Mouse (Mus musculus) heart, adult 2 months (tissue): ENCODE measurements around the gene Krt79. TPM values are rescaled to one million over a fixed set of nuclear protein-coding genes. Genes with fewer than 3 reads are reported as not detected.

Experiments used
- DNase-seq, 2 experiments: peaks; one replicate each; pipeline ENCODE4 v3.0.0; 2021
- H3K27ac ChIP-seq: fragments of 200-600 bp; 2 replicates; pipeline ENCODE4 v1.8.1; 2022
- H3K27me3 ChIP-seq: fragments of 200-500 bp; 2 replicates; pipeline ENCODE4 v1.6.1; 2012; ENCODE audit warnings: mild to moderate bottlenecking, low read length, inconsistent platforms, mixed read lengths; ENCODE audit not compliant: control insufficient read depth, insufficient read depth
- H3K36me3 ChIP-seq: fragments of 200-500 bp; 2 replicates; pipeline ENCODE4 v1.6.1; 2012; ENCODE audit warnings: low read length, inconsistent platforms; ENCODE audit not compliant: control insufficient read depth, insufficient read depth
- H3K4me1 ChIP-seq: fragments of 200-500 bp; 2 replicates; pipeline ENCODE4 v1.6.1; 2011; ENCODE audit warnings: low read length; ENCODE audit not compliant: control insufficient read depth, insufficient read depth
- H3K4me3 ChIP-seq: fragments of 200-600 bp; 2 replicates; pipeline ENCODE4 v1.8.1; 2022
- H3K79me2 ChIP-seq: fragments of 200-500 bp; replicated peaks from 2 replicates; pipeline ENCODE4 v1.6.1; 2012; ENCODE audit warnings: mild to moderate bottlenecking, inconsistent platforms, low read length, moderate library complexity, mixed read lengths; ENCODE audit not compliant: control insufficient read depth, insufficient read depth
- H3K9ac ChIP-seq: fragments of 200-500 bp; 2 replicates; pipeline ENCODE4 v1.6.1; 2012; ENCODE audit warnings: low read depth, mild to moderate bottlenecking, control low read depth, inconsistent platforms, low read length, mixed read lengths
- CTCF ChIP-seq: fragments of 200-600 bp; IDR thresholded peaks from 2 replicates; pipeline ENCODE4 v1.8.1; 2022; ENCODE audit warnings: antibody characterized with exemption, mild to moderate bottlenecking, moderate library complexity
- EP300 ChIP-seq: fragments of 200-500 bp; IDR thresholded peaks from 2 replicates; pipeline ENCODE4 v1.6.1; 2011; ENCODE audit warnings: low read depth, low read length, control low read depth; ENCODE audit not compliant: insufficient read depth
- POLR2A ChIP-seq: fragments of 200-500 bp; IDR thresholded peaks from 2 replicates; pipeline ENCODE4 v1.6.1; 2011; ENCODE audit warnings: mild to moderate bottlenecking, low read depth, low read length, control low read depth; ENCODE audit not compliant: insufficient read depth
- WGBS: fragments of 180-500 bp; shearing (Covaris S2); methylation state at CpG from one replicate; pipeline ENCODE4 v1.1.7; 2018; 5-methylcytosine and 5-hydroxymethylcytosine counted together
- intact Hi-C: fragments of 180-260 bp; cut with DNase I; formaldehyde crosslinking; loops from one replicate; pipeline ENCODE4 v1.15.1; 2025
- long read RNA-seq: library from polyadenylated mRNA; stranded (forward); transcript quantifications from one replicate; pipeline ENCODE4 v2.0.0, GENCODE M21; 2021
- polyA plus RNA-seq: library from polyadenylated mRNA; depleted of rRNA; stranded (reverse); fragments of >200 nt; gene quantifications from 2 replicates; pipeline ENCODE4 v1.2.3, GENCODE M21; 2012; rRNA removed
- total RNA-seq, 2 experiments: library from RNA; stranded (reverse); gene quantifications; 2 replicates each; pipeline ENCODE4 v1.2.3; 2021

The Krt79 gene
- total RNA-seq (under 1 TPM in 1 of 2 experiments, not detected in 1; 0.27 TPM), polyA plus RNA-seq (1.5 and 2.3 TPM in 2 replicates)
- long read RNA-seq, partial matches to known transcripts: 1 of 1 reads
- long read RNA-seq, other reads (novel, unspliced or antisense): 0 of 1 reads

GRCm38 (mm10) chr15:101940274-101940829, at the start of gene Krt79:
Gene Krt79, minus strand, starts transcription at chr15:101940324.
- no peak within 1 kb of the TSS for H3K27ac ChIP-seq
- no peaks in the 10 kb centered on the region for H3K36me3 ChIP-seq
- H3K9ac ChIP-seq: no peak within 1 kb of the TSS
- intact Hi-C loops: no loop called here
- H3K27me3 ChIP-seq: no peaks in the 10 kb centered on the region
- no peaks in the 10 kb centered on the region for H3K4me1 ChIP-seq
- no peak within 1 kb of the TSS for H3K4me3 ChIP-seq
- WGBS: 74% methylated on average over 5 of the region's 6 CpGs
- no peak for DNase-seq
- H3K79me2 ChIP-seq: no peaks in the 10 kb centered on the region
- TF ChIP-seq CTCF (no peak), POLR2A (no peak)

DNA sequence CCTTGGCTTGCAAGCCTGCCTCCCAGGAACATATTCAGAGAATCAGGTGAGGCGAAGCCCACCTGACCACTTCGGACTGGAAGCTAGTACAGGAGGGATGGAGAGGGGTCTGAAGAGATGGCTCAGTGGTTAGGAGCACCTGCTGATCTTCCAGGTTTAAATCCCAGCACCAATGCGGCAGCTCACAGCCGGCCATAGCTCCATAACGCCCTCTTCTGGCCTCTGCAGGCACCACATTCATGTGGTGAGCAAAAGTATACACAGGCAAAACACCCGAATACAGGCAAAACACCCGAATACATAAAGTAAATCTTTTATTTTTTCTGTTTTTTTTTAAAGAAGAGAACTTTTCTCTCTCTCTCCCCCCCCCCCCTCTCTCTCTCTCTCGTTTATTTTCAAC, 48.6 kb upstream of the Krt79 start:
- no peak for DNase-seq
- no peak for TF ChIP-seq POLR2A
- TF ChIP-seq EP300: no peak
- WGBS: 70% methylated on average over 8 of the region's 8 CpGs
- H3K36me3 ChIP-seq: no peaks in the 10 kb centered on the region
- H3K9ac ChIP-seq: no peak overlapping the region
- peaks cover 1% of the 10 kb centered on the region; the same call in 1 of the 2 replicates for H3K4me1 ChIP-seq
- no peak overlapping the region for H3K4me3 ChIP-seq
- no peaks in the 10 kb centered on the region for H3K27me3 ChIP-seq
- H3K27ac ChIP-seq: no peak overlapping the region
- intact Hi-C loops: loop anchor here (1.0 to 10.0 kb wide), 3 partner anchors 77 to 236 kb away; no protein-coding TSS in a partner anchor
- no peaks in the 10 kb centered on the region for H3K79me2 ChIP-seq

GRCm38 (mm10) chr15:101988119-101988518, 48.0 kb upstream of the Krt79 start:
- H3K79me2 ChIP-seq: no peaks in the 10 kb centered on the region
- H3K27ac ChIP-seq: no peak overlapping the region
- no peaks in the 10 kb centered on the region for H3K36me3 ChIP-seq
- peak; percentile 95 for TF ChIP-seq CTCF
- peak; percentile 84; the same call in 1 of the 2 replicates for TF ChIP-seq EP300
- TF ChIP-seq POLR2A: no peak
- no peaks in the 10 kb centered on the region for H3K27me3 ChIP-seq
- intact Hi-C loops: loop anchor here (1.0 to 10.0 kb wide), 3 partner anchors 77 to 237 kb away; no protein-coding TSS in a partner anchor
- under 1% methylated on average over 10 of the region's 10 CpGs for WGBS
- H3K4me1 ChIP-seq: peaks cover 3% of the 10 kb centered on the region; the same call in 1 of the 2 replicates
- peak; percentile 78 to 89 for DNase-seq
- H3K4me3 ChIP-seq: no peak overlapping the region
- H3K9ac ChIP-seq: no peak overlapping the region

GRCm38 (mm10) chr15:101984746-101985145, 44.6 kb upstream of the Krt79 start:
- H3K4me1 ChIP-seq: peaks cover 3% of the 10 kb centered on the region; the same call in 1 of the 2 replicates
- no peak overlapping the region for H3K9ac ChIP-seq
- 11% methylated on average over 6 of the region's 6 CpGs for WGBS

GRCm38 (mm10) chr15:101983949-101984601, 44.0 kb upstream of the Krt79 start:
- Histone ChIP-seq H3K4me3 (peak overlapping the region; percentile 28; the same call in 1 of the 2 replicates), H3K36me3 (no peaks in the 10 kb centered on the region), H3K27me3 (no peaks in the 10 kb centered on the region), H3K27ac (peak overlapping the region; percentile 80), H3K4me1 (peaks cover 3% of the 10 kb centered on the region; the same call in 1 of the 2 replicates), H3K79me2 (no peaks in the 10 kb centered on the region), H3K9ac (peak overlapping the region; percentile 11; the same call in 1 of the 2 replicates)
- 3% methylated on average over 15 of the region's 15 CpGs for WGBS
- DNase-seq: peak; percentile 88 to 92
- TF ChIP-seq EP300 (peak; percentile 96), CTCF (peak; percentile 67), POLR2A (peak; percentile 74)
- intact Hi-C loops: loop anchor here (1.0 to 10.0 kb wide), 3 partner anchors 11 to 241 kb away; no protein-coding TSS in a partner anchor

More at GRCm38 (mm10) chr15:101984746-101985145, 44.6 kb upstream of the Krt79 start:
- Histone ChIP-seq H3K79me2 (no peaks in the 10 kb centered on the region), H3K27ac (peak overlapping the region; percentile 18), H3K27me3 (no peaks in the 10 kb centered on the region), H3K4me3 (no peak overlapping the region), H3K36me3 (no peaks in the 10 kb centered on the region)
- DNase-seq: no peak
- intact Hi-C loops: loop anchor here (1.0 to 10.0 kb wide), 3 partner anchors 11 to 240 kb away; no protein-coding TSS in a partner anchor
- TF ChIP-seq CTCF: no peak
- no peak for TF ChIP-seq EP300
- no peak for TF ChIP-seq POLR2A
